1 mouse cellular context compared by ENCODE assay signal in the genomic region with DNA sequence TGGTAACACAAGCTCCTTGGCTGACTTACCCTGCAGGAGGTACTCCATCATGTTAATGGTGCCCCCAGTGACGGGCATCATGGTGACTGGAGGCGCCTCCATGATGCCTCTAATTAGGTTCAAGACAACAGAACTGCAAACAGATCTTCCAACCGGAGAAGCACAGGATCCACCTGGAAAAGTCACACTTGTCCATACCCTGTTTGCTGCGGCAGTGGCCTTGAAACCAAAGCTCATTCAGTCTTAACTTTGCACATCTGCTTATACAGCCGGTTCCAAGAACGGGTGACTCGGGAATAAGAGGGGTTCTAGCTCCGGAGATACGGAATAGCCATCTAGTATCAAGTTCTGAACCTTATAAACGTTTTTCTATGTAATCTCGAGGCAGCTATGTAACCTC.
TF ChIP-seq lines count a peak whose summit lies in the region.

No protein-coding gene starts in this region.

TF ChIP-seq in MEL, 35 proteins besides CTCF, POLR2A, EP300 and RAD21 (continued from another document):
- TF ChIP-seq POLR2AphosphoS5 (IDR thresholded peaks at IDR 0.05; ENCODE audit: borderline replicate concordance, low read depth, low read length) (no peak), BHLHE40 (IDR thresholded peaks at IDR 0.05; ENCODE audit: borderline replicate concordance, low read depth, low read length) (no peak), MYC (IDR thresholded peaks at IDR 0.05; ENCODE audit: low read depth, low read length) (no peak)
